Mouse (Mus musculus) left cerebral cortex, adult 9 months (tissue): ENCODE measurements around the gene Mmd2.

Experiments used
- DNase-seq, 2 experiments: peaks; one replicate each; pipeline ENCODE4 v3.0.0; 2022; ENCODE audit warnings: low spot score in 2 of 2

Mmd2 gene

GRCm38 (mm10) chr5:142608989-142609325 lies 357 bp upstream of the Mmd2 start:
- DNase-seq = no peak

DNA sequence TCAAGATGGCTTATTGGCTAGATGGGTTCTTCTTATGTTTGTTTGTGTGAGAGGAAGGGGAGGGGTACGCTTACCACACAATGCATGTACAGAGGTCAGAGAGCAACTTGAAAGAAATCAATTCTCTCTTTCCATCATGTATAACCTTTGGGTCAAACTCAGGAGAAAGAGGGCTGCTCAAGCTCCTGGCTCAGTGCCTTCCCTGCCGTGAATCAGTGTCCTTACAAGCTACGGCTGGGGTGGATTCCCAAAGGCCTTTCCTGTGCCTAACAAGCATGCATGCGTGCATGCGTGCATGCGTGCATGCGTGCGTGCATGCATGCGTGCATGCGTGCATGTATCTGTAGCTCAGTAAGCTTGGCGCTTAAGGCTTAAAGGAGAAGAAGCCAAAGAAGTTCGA lies 3.3 kb downstream of the Mmd2 start:
- DNase-seq = no peak

DNA sequence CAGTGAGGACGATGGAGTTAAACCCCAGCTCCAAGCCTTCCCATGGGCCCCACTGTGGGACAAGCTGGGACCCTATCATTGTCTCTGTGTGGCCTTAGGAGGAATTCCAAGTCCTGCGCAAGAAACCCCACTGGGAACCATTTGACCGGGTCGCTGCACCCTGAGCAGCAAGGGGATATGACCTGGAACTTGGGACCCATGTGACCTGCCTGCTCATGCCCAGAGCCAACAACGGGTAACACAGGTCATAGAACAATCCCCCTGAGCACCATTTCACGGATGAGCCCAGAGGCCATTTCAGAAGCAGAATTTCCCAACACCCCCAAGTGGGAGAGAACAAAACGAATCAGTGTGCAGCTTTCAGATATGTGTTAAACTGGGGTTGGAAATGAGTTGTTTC lies 4.2 kb downstream of the Mmd2 start:
- no peak for DNase-seq

GRCm38 (mm10) chr5:142597648-142598390 lies 10.8 kb downstream of the Mmd2 start:
- no peak for DNase-seq

GRCm38 (mm10) chr5:142596723-142597122 lies 11.9 kb downstream of the Mmd2 start:
- DNase-seq = no peak

DNA sequence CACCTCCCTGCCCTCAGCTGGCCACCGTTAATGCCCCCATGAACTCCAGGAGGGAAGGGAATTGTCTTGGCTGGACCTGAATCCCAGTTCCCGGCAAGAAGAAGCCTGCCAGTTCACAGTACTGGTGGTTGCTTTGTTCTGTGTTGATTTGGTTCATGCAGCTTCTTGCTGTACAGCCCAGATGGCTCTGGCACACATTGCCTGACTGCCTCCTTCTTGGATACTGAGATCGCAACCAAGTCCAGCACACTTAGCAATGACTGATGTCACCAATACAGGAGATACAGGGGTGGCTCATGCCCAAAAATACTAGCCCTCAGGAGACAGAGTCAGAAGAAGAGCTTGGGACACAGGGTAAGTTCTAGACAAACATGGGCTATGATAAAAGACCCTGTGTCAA lies 12.9 kb downstream of the Mmd2 start:
- DNase-seq = peak in 1 of 2 experiments; percentile 34

DNA sequence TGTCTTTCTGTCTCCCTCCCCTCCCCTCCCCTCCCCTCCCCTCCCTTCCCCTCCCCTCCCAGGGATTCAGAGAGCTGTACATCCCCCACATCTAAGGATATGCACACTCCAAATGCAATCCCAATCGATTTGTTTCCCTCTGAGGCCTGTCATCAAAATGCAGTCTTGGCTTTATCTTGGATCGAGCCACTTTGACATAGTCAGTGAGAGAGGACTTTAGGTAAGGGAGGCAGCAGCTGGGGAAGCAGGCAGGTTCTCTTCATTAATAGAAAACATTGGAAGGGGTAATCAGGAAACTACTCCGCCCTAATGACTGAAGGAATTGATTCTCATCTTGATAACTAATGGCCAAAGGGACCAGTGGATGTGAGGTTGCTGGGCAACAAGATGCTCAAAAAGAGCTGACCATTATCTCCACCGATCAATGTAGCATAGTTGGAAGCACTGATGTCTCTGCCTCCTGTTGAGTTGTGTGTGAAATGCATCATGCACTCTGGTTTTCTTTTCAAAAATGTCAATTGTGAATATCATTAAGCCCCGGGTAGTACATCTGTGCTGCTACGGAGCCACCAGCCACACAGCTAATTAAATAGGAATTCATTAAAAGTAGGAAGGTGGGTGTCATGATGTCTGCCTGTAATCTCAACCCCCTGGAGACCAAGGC lies 17.5 kb downstream of the Mmd2 start:
- DNase-seq = no peak

GRCm38 (mm10) chr5:142583616-142584126 lies 24.9 kb downstream of the Mmd2 start:
- DNase-seq = peak in 1 of 2 experiments; percentile 70

GRCm38 (mm10) chr5:142581517-142581916 lies 27.1 kb downstream of the Mmd2 start:
- DNase-seq = peak in 1 of 2 experiments; percentile 80

DNA sequence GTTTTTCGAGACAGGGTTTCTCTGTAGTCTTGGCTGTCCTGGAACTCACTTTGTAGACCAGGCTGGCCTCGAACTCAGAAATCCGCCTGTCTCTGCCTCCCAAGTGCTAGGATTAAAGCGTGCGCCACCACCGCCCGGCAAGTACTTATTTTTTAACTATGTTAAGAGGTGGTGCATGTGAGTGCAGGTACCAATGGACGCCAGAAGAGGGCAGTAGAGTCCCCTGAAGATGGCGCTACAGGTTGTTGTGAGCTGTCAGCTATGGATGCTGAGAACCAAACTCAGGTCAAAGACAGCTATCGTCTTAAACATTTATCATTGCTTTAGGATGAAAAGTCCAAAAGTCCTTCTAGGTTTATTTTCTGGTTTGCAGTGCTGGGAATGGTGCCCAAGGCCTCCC lies 30.4 kb downstream of the Mmd2 start:
- no peak for DNase-seq

DNA sequence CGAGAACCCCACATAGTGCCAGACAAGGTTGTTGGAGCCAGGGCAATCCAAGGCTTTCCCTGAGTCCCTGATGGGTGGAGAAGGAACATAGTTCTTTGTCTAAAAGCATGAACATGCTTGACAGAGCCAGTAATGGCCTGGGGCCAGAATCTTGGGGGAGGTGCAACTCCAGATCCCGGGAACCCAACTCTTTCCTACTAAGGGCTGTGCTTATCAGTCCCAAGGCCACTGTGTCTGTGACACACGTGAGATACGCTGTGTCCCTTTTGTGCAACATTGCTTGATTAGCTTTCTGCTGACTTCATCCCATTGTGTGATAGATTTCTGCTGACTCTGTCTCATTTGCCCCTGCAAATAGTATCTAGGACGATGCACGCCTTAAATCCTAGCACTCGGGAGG lies 31.8 kb downstream of the Mmd2 start:
- DNase-seq = no peak

DNA sequence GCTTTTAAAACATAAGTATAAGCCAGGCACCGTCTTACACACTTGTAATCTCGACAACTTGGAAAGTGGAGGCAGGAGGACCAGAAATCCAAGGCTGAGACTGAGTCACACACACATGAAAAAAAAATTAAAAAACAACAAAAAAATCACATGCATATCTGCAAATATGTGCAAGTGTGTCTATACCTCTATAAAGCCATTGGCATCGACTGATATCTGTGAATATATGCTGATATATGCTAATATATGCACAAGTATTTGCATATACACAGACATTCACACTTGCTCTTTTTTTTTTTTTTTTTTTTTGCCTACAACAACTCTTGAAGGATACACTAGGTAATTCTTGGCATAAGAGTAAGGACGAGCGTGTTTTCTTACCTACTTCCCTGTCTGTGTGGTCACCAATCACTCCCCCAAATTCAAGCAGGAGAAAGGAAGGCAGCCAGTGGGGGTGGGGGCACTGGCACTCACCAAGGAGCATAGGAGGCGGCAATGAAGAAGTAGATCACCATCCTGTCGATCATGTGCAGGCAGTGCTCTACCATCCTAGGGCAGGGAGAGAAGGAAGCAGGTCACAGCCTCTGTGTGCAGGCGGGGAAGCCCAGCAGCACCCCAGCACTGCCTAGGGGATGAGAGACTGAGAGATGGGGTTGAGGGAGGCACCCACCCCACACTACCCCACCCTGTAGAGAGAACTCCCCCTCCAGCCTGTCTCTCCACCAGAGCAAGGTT lies 34.1 kb downstream of the Mmd2 start:
- DNase-seq = no peak

DNA sequence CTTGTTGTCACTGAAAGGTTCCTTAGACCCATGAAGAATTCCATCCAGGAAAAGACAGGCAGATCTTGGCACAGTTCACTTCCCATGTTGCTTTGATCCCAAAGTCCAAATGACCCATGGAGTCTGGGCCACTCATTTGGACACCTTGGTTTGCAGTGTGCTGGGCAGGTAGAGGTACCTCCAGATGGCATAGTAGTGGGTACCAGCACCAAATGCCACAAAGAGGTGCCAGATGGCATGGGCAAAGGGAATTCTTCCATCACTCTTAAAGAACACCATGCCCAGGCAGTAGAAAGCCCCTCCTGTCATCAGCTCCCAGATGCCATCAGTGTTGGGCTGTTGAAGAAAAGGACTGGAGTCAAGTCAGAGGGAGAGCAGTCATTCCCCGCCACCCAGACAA lies 44.0 kb downstream of the Mmd2 start:
- DNase-seq = no peak

DNA sequence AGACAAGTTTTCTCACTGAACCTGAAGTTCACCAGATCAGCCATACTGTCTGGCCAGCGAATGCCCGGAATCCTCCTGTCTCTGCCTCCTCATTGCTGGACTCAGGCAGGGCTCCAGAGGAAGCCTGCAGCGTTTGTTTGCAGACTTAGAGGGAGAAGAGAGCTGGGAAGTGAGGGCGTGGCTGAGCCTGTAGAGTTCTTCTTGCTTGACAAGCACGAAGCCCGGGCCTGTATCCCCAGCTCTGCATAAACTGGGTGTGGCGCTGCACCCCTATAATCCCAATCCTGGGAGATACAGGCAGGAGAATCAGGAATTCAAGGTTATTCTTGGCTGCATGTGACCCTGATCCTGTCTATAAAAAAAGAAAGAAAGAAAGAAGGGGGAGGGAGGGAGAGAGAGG lies 48.3 kb downstream of the Mmd2 start:
- no peak for DNase-seq

DNA sequence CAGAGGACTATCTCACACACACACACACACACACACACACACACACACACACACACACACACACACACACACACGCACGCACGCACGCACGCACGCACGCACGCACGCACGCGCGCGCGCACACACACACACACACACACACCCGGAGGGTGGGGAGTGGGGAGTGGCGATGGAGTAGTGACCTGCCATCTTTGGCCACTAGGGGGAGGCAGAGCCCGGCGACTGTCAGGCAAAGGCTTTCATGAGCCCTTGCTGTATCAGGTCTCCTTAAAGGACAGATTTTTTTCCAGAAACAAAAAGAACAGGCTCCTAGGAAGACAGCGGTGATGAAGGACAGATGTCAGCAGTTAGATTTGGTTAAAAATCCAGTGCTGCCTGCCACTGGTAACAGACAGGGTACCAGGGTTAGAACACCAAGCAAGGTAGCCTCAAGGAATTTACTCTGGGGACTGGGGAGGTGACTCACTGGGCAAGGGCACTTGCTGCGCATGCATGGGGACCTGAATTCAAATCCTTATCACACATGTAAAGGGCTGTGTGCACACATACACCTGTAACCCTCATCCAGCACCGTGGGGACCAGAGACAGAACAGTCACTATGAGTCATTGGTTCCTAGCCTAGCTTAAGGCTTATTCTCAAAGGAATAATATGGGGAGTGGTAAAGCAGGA lies 51.1 kb downstream of the Mmd2 start:
- peak; percentile 69 to 86 for DNase-seq

- DNase-seq = no peak
Measured at GRCm38 (mm10) chr5:142556721-142557120, 51.9 kb downstream of the Mmd2 start.

DNA sequence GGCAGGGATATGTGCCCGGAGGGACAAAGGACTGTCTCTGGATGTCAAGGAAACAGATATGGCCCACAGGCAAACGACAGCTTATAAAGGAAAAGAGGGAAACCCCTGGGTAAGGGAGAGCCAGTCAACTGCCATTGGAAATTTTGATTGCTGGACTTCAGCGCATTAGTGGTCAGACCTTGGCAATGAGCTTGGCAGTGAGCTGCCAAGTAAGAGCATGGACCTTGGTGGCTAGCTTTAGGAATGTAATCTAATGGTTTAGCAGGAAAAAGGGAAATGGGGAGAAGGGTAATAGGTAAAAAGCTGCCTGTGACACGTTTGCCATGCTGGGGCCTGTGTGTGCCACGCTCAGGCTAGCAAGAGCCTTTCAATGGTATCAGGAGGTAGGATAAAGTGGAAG lies 52.7 kb downstream of the Mmd2 start:
- DNase-seq = no peak

DNA sequence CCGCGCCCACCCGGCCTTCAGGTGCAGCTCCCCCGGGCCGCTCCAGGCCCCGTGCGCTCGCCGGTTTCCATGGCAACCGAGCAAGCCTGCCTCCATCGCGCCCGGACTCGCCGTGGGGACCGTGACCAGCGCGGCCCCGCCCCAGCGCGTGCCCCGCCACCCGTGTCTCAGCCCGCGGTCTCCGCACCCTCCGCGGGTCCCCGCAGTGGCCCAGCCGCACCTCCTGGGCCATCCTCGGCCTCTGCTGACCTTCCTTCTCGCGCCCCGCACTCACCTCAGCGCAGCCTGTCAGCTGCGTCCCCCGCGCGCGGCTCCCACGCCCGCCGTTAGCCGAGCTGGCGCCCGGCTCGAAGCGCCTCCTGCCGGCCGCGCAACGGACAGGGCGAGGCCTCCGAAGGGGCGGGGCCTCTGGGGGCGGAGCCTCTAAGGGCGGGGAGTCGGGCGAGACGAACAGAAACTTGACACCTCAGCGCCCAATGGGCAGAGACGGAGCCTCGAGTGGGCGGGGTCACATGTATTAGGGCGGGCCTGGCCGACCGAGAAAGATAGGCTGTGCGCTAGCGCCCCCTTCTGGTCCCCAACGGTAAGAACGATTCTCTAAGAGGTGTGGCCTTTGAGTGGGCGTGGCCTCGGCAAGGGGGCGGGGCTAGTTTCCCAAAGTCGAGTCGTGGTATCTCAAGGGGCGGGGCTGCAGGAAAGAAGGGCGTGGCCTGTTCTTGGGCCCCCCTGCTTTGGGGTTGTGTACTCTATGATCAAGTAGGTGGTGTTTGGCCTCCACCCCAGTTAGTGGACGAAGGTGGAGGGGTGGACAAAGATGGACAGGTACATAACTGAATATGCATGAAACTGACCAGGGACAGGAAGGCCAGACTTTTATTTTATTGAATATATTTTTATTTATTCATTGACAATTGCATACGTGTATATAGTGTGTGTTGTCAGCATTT lies 57.6 kb downstream of the Mmd2 start, which contains the start of gene Radil:
TSS of gene Radil (minus strand) at position 393 of the 947 bp plus-strand sequence.
- peak; percentile 96 to 99 for DNase-seq

GRCm38 (mm10) chr5:142549961-142550705 lies 58.5 kb downstream of the Mmd2 start:
- peak; percentile 39 to 46 for DNase-seq

DNA sequence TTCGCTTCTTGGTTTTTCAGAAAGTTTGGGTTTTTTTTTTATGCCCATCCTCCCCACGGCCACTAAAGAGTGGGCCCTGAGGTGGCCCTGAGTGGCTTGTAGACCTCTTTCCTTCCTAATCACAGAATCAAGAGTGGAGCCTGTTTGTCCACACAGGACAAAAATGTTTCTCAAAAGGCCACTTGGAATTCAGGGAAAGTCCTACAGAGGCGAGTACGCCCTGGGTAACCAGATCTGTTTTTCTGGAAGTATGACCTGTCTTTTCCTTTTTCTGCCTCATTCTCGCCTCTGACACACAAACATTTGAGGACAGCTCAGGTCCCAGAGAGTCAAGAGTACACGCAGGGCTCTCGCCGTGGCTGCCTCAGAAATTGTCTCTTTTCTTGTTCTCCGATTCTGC lies 59.2 kb downstream of the Mmd2 start:
- no peak for DNase-seq
